Mouse (Mus musculus): Measurements from ENCODE around the gene Ppm1l. TPM values are rescaled to one million over a fixed set of nuclear protein-coding genes. Genes with fewer than 3 reads are reported as not detected.

Ppm1l gene
- total and polyA plus RNA-seq, 2 experiments from 2014 or later = 20.3 to 31.6 TPM

DNA sequence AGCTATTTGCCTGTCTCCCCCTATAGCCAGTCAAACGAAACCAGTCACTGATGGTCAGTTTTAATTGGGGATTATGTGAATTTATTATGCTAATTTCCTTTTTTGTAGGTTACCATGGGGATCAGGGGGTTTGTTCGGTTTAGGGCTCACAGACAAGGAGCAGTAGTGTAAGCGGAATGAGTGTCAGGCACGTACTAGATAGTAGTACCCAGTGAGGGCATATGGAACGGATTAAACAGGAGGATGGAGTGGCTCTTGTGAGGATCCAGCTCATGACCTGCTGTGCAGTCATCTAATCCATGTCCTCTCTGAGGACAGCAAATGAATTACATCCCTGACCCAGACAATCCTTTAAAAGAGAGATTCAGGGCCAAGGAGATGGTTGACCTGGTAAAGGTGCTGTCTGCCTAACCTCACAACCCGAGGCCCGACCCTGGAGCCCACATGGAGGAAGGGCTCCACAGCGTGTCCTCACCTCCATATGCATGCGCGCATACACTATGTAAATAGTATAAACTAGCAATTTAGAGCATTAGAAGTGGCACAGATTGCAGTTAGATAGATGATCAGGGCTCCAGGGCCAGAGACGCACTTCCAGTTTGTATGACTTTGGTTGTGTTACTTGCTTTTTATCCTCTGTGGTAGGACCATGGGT is 153.6 kb downstream of the Ppm1l start:
- no peak for TF ChIP-seq CTCF (IDR thresholded peaks at IDR 0.05; ENCODE audit: low read depth)
- Histone ChIP-seq H3K4me1 (ENCODE audit: insufficient read depth, low read length) (no peaks in the 10 kb centered on the region), H3K9ac (replicated peaks; ENCODE audit: low read length) (no peak overlapping the region), H3K4me3 (ENCODE audit: low read length) (no peak overlapping the region), H3K27me3 (ENCODE audit: insufficient read depth, low read length) (no peaks in the 10 kb centered on the region), H3K36me3 (ENCODE audit: insufficient read depth, low read length) (no peaks in the 10 kb centered on the region), H3K4me2 (ENCODE audit: low read depth, low read length) (no peak overlapping the region), H3K27ac (no peak overlapping the region), H3K9me3 (ENCODE audit: low read length) (no peaks in the 10 kb centered on the region)
- WGBS = 64% methylated on average over 11 of the region's 11 CpGs
- peak; percentile 69; the same call in 1 of the 2 replicates for ATAC-seq
- DNase-seq (ENCODE audit: low spot score) = no peak

DNA sequence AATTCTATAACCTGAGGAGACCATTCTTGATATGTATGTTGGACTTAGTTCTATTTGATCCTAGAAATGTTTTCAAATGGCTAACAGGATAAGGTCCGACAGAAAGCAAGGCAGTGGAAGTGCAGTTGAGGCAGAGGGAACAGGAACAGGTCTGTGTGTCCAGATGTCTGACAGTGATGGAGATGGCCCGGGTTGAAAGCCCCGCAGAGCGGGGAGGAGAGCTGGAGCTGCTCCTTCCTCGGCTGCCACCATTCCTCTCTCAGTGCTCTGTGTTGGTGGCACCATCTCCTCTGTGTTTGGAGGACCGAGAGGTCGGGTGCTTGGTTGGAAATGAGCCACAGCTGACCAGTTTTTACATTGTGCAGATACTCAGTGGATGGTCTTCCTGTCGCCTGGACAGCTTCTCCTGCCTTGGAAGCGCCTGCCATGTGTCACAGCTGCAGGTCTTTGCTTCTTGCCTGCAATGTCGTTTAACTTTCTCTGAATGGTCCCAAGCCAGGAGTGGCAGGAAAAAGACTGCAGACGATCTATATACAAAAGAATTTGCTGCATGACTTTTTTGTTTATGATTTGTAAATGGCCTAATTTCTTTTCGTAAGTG is 159.3 kb downstream of the Ppm1l start:
- H3K9me3 ChIP-seq (ENCODE audit: low read length) = no peaks in the 10 kb centered on the region
- no peak for TF ChIP-seq CTCF (IDR thresholded peaks at IDR 0.05; ENCODE audit: low read depth)
- DNase-seq (ENCODE audit: low spot score) (no peak), ATAC-seq (no peak)
- no peaks in the 10 kb centered on the region for H3K27me3 ChIP-seq (ENCODE audit: insufficient read depth, low read length)
- 47% methylated on average over 12 of the region's 12 CpGs for WGBS
- no peaks in the 10 kb centered on the region for H3K4me1 ChIP-seq (ENCODE audit: insufficient read depth, low read length)
- H3K36me3 ChIP-seq (ENCODE audit: insufficient read depth, low read length) = no peaks in the 10 kb centered on the region
- H3K27ac ChIP-seq = no peak overlapping the region
- H3K9ac ChIP-seq (replicated peaks; ENCODE audit: low read length) = no peak overlapping the region
- no peak overlapping the region for H3K4me3 ChIP-seq (ENCODE audit: low read length)
- no peak overlapping the region for H3K4me2 ChIP-seq (ENCODE audit: low read depth, low read length)

DNA sequence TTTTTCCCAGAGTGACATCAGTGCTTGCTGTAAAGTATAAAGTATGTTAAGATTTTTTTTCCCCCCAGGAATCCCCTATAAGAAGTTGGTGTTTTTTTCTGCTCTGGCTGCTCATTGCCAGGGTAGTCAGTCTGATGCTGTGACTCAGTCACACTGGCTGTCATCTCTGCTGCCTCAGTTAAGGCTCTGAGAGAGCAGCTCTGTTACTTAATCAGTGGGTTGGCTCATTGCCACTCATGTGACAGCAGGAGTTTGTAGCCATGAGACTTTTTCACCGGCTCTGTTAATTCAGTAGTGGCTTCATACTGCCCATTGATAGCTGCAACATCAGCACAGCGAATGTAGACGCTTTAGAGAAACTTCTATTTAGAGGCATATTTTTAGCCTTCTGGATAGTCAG is 163.3 kb downstream of the Ppm1l start:
- Histone ChIP-seq H3K27me3 (ENCODE audit: insufficient read depth, low read length) (no peaks in the 10 kb centered on the region), H3K36me3 (ENCODE audit: insufficient read depth, low read length) (no peaks in the 10 kb centered on the region), H3K27ac (no peak overlapping the region), H3K4me2 (ENCODE audit: low read depth, low read length) (no peak overlapping the region), H3K9ac (replicated peaks; ENCODE audit: low read length) (no peak overlapping the region), H3K4me1 (ENCODE audit: insufficient read depth, low read length) (no peaks in the 10 kb centered on the region), H3K9me3 (ENCODE audit: low read length) (no peaks in the 10 kb centered on the region), H3K4me3 (ENCODE audit: low read length) (no peak overlapping the region)
- no peak for TF ChIP-seq CTCF (IDR thresholded peaks at IDR 0.05; ENCODE audit: low read depth)
- 41% methylated on average over 3 of the region's 3 CpGs for whole genome bisulfite sequencing
- DNase-seq (ENCODE audit: low spot score) = peak; percentile 48
- ATAC-seq = no peak

- peak; percentile 91 for TF ChIP-seq CTCF (IDR thresholded peaks at IDR 0.05; ENCODE audit: low read depth)
- Histone ChIP-seq H3K27me3 (ENCODE audit: insufficient read depth, low read length) (no peaks in the 10 kb centered on the region), H3K36me3 (ENCODE audit: insufficient read depth, low read length) (no peaks in the 10 kb centered on the region), H3K27ac (no peak overlapping the region), H3K4me2 (ENCODE audit: low read depth, low read length) (no peak overlapping the region), H3K4me1 (ENCODE audit: insufficient read depth, low read length) (no peaks in the 10 kb centered on the region), H3K9me3 (ENCODE audit: low read length) (no peaks in the 10 kb centered on the region), H3K4me3 (ENCODE audit: low read length) (no peak overlapping the region), H3K9ac (replicated peaks; ENCODE audit: low read length) (no peak overlapping the region)
- DNase-seq (ENCODE audit: low spot score) = peak; percentile 92
- ATAC-seq = peak; percentile 81; the same call in 1 of the 2 replicates
- 29% methylated on average over 4 of the region's 4 CpGs for WGBS
These were observed 165.2 kb downstream of the Ppm1l start for GRCm38 (mm10) chr3:69481835-69482234.

GRCm38 (mm10) chr3:69484006-69484574 is 167.4 kb downstream of the Ppm1l start:
- no peaks in the 10 kb centered on the region for H3K4me1 ChIP-seq (ENCODE audit: insufficient read depth, low read length)
- no peak for TF ChIP-seq CTCF (IDR thresholded peaks at IDR 0.05; ENCODE audit: low read depth)
- ATAC-seq = no peak
- no peak for DNase-seq (ENCODE audit: low spot score)
- H3K27ac ChIP-seq = no peak overlapping the region
- H3K4me3 ChIP-seq (ENCODE audit: low read length) = no peak overlapping the region
- no peaks in the 10 kb centered on the region for H3K27me3 ChIP-seq (ENCODE audit: insufficient read depth, low read length)
- no peak overlapping the region for H3K4me2 ChIP-seq (ENCODE audit: low read depth, low read length)
- H3K9me3 ChIP-seq (ENCODE audit: low read length) = no peaks in the 10 kb centered on the region
- WGBS = 79% methylated on average over 13 of the region's 13 CpGs
- no peak overlapping the region for H3K9ac ChIP-seq (replicated peaks; ENCODE audit: low read length)
- no peaks in the 10 kb centered on the region for H3K36me3 ChIP-seq (ENCODE audit: insufficient read depth, low read length)

- no peak for TF ChIP-seq CTCF (IDR thresholded peaks at IDR 0.05; ENCODE audit: low read depth)
- H3K27me3 ChIP-seq (ENCODE audit: insufficient read depth, low read length) = no peaks in the 10 kb centered on the region
- 56% methylated on average over 4 of the region's 4 CpGs for WGBS
- DNase-seq (ENCODE audit: low spot score) = no peak
- no peak overlapping the region for H3K27ac ChIP-seq
- ATAC-seq = no peak; the same call in 1 of the 2 replicates
- H3K9me3 ChIP-seq (ENCODE audit: low read length) = no peaks in the 10 kb centered on the region
- no peak overlapping the region for H3K4me3 ChIP-seq (ENCODE audit: low read length)
- no peaks in the 10 kb centered on the region for H3K36me3 ChIP-seq (ENCODE audit: insufficient read depth, low read length)
- no peaks in the 10 kb centered on the region for H3K4me1 ChIP-seq (ENCODE audit: insufficient read depth, low read length)
- no peak overlapping the region for H3K4me2 ChIP-seq (ENCODE audit: low read depth, low read length)
- no peak overlapping the region for H3K9ac ChIP-seq (replicated peaks; ENCODE audit: low read length)
These were observed 167.9 kb downstream of the Ppm1l start for GRCm38 (mm10) chr3:69484582-69484981.

DNA sequence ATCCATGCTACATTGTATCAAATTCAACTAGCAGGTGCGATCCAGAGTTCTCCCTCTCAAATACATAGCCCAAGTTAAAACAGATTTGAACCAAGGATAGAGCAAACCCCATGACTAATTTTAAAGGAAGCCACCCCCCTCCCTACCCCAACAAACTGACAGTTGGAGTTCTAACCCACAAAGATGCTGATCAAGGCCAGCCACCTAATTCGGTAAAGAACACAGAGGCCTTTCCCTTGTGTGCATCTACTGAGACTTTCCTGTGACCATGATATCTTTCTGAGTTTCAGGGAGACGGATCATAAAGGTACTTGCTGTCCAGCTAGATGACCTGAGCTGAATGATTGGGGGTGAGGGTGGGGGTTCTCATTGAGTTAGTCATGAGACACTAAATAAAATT is 168.7 kb downstream of the Ppm1l start:
- Histone ChIP-seq H3K4me3 (ENCODE audit: low read length) (no peak overlapping the region), H3K36me3 (ENCODE audit: insufficient read depth, low read length) (no peaks in the 10 kb centered on the region), H3K4me1 (ENCODE audit: insufficient read depth, low read length) (no peaks in the 10 kb centered on the region), H3K27me3 (ENCODE audit: insufficient read depth, low read length) (no peaks in the 10 kb centered on the region), H3K9ac (replicated peaks; ENCODE audit: low read length) (no peak overlapping the region), H3K4me2 (ENCODE audit: low read depth, low read length) (no peak overlapping the region), H3K27ac (no peak overlapping the region), H3K9me3 (ENCODE audit: low read length) (no peaks in the 10 kb centered on the region)
- DNase-seq (ENCODE audit: low spot score) (no peak), ATAC-seq (no peak)
- no peak for TF ChIP-seq CTCF (IDR thresholded peaks at IDR 0.05; ENCODE audit: low read depth)
- 92% methylated on average over 3 of the region's 3 CpGs for WGBS
